Mouse (Mus musculus) urinary bladder, postnatal 10 days (tissue): ENCODE measurements at regions not wholly inside any gene's neighbourhood (a gene's known extent, or its start where the extent isn't known, plus 50 kb on each side); places are given as distances from the start of the nearest gene placed in this dataset.

Source experiments
- DNase-seq: peaks from one replicate; pipeline ENCODE4 v3.0.0; 2022; ENCODE audit warnings: low spot score

GRCm38 (mm10) chr11:18413769-18414168 is 460.1 kb upstream of the Etaa1 start:
- no peak for DNase-seq

- no peak for DNase-seq
These were observed 454.5 kb upstream of the Etaa1 start for GRCm38 (mm10) chr11:18408071-18408752.

GRCm38 (mm10) chr11:18399561-18399960 is 445.9 kb upstream of the Etaa1 start:
- DNase-seq: no peak

GRCm38 (mm10) chr11:18396397-18396796 is 442.7 kb upstream of the Etaa1 start:
- no peak for DNase-seq

GRCm38 (mm10) chr11:18395631-18396030 is 442.0 kb upstream of the Etaa1 start:
- DNase-seq: no peak

GRCm38 (mm10) chr11:18372813-18373332 is 419.2 kb upstream of the Etaa1 start:
- DNase-seq: no peak

- DNase-seq: no peak
These were observed 417.6 kb upstream of the Etaa1 start for GRCm38 (mm10) chr11:18371304-18371703.

- DNase-seq: no peak
These were observed 417.2 kb upstream of the Etaa1 start for GRCm38 (mm10) chr11:18370861-18371260.

GRCm38 (mm10) chr11:18354866-18355265 is 401.2 kb upstream of the Etaa1 start:
- no peak for DNase-seq

GRCm38 (mm10) chr11:18354156-18354555 is 400.5 kb upstream of the Etaa1 start:
- no peak for DNase-seq

- DNase-seq: no peak
These were observed 394.2 kb upstream of the Etaa1 start for GRCm38 (mm10) chr11:18347841-18348240.

GRCm38 (mm10) chr11:18313510-18314301 is 360.0 kb upstream of the Etaa1 start:
- no peak for DNase-seq

GRCm38 (mm10) chr11:18296194-18297125 is 342.8 kb upstream of the Etaa1 start:
- DNase-seq: no peak

- DNase-seq: no peak
These were observed 325.0 kb upstream of the Etaa1 start for GRCm38 (mm10) chr11:18278585-18279136.

GRCm38 (mm10) chr11:18272392-18272791 is 318.7 kb upstream of the Etaa1 start:
- no peak for DNase-seq

GRCm38 (mm10) chr11:18266161-18266560 is 312.5 kb upstream of the Etaa1 start:
- DNase-seq: no peak

- DNase-seq: no peak
These were observed 309.2 kb upstream of the Etaa1 start for GRCm38 (mm10) chr11:18262901-18263300.

- DNase-seq: no peak
These were observed 295.6 kb upstream of the Etaa1 start for GRCm38 (mm10) chr11:18249236-18249635.

- DNase-seq: no peak
These were observed 263.1 kb upstream of the Etaa1 start for GRCm38 (mm10) chr11:18216762-18217161.

- DNase-seq: no peak
These were observed 219.4 kb upstream of the Etaa1 start for GRCm38 (mm10) chr11:18173028-18173427.

- no peak for DNase-seq
These were observed 217.6 kb upstream of the Etaa1 start for GRCm38 (mm10) chr11:18171207-18171776.
